Mouse (Mus musculus) hindbrain, embryonic 15.5 days (tissue): ENCODE measurements around the gene Prmt1. TPM values are rescaled to one million over a fixed set of nuclear protein-coding genes. Genes with fewer than 3 reads are reported as not detected.

Experiments used
- ATAC-seq: fragments of 200-750 bp; cut with Nextera tagmentation; 2 replicates; pipeline ENCODE4 v1.8.0; 2017; ENCODE audit warnings: low read depth, moderate number of reproducible peaks, moderate TSS enrichment; ENCODE audit not compliant: low FRiP score
- H3K27ac ChIP-seq: fragments of 300-500 bp; sonication (generic); replicated peaks from 2 replicates; pipeline ENCODE4 v1.5.1; 2015; ENCODE audit warnings: mild to moderate bottlenecking, inconsistent platforms
- H3K27me3 ChIP-seq: fragments of 300-500 bp; sonication (generic); 2 replicates; pipeline ENCODE4 v1.6.1; 2015; ENCODE audit warnings: control low read depth, inconsistent platforms
- H3K36me3 ChIP-seq: fragments of 300-500 bp; sonication (generic); 2 replicates; pipeline ENCODE4 v1.6.1; 2015; ENCODE audit warnings: control low read depth, inconsistent platforms
- H3K4me1 ChIP-seq: fragments of 300-500 bp; sonication (generic); replicated peaks from 2 replicates; pipeline ENCODE4 v1.6.1; 2015; ENCODE audit warnings: control low read depth, inconsistent platforms
- H3K4me2 ChIP-seq: fragments of 300-500 bp; sonication (generic); 2 replicates; pipeline ENCODE4 v1.6.1; 2015; ENCODE audit warnings: moderate library complexity, mild to moderate bottlenecking, inconsistent platforms
- H3K4me3 ChIP-seq: fragments of 300-500 bp; sonication (generic); 2 replicates; pipeline ENCODE4 v1.5.1; 2015; ENCODE audit warnings: mild to moderate bottlenecking, inconsistent platforms
- H3K9ac ChIP-seq: fragments of 300-500 bp; sonication (generic); 2 replicates; pipeline ENCODE4 v1.6.1; 2015; ENCODE audit warnings: inconsistent platforms
- H3K9me3 ChIP-seq: fragments of 300-500 bp; sonication (generic); 2 replicates; pipeline ENCODE4 v1.6.1; 2016; ENCODE audit warnings: control low read depth, inconsistent platforms
- WGBS: fragments of 180-500 bp; shearing (Covaris S2); methylation state at CpG from one replicate; pipeline ENCODE4 v1.1.7; 2015; 5-methylcytosine and 5-hydroxymethylcytosine counted together
- polyA plus RNA-seq: library from polyadenylated mRNA; unstranded; fragments of >200 nt; fragmentation: Nextera tagmentation; extraction: Ambion mirVana; gene quantifications from 2 replicates; pipeline ENCODE4 v1.2.1, GENCODE M21; 2015

The Prmt1 gene
- polyA plus RNA-seq, 1 experiment from 2014 or later = 590 TPM

DNA sequence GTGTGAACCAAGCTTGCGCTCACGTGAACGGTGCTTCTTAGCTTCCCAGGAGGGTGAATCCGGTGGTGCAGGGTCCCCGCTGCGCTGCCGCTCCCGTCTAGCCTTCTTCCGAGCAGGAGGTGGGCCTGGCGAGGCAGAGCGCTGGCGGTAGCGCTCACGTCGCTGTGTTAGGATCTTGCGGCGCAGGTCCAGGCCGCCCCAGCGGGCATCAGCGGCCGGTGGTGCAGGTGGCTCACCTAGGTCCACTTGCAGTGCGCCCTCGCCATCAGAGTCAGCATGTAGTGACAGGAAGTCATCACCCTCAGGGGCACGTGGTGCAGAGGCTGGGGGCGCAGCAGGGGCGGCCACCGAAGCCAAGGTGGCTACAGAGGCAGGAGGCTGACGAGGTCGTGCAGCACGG is 21.5 kb upstream of the Prmt1 start:
- H3K36me3 ChIP-seq = peaks cover 86% of the 10 kb centered on the region
- no peak overlapping the region for H3K9ac ChIP-seq
- ATAC-seq = no peak
- WGBS = 96% methylated on average over 30 of the region's 30 CpGs
- no peak overlapping the region for H3K4me2 ChIP-seq
- no peaks in the 10 kb centered on the region for H3K9me3 ChIP-seq
- H3K27me3 ChIP-seq = no peaks in the 10 kb centered on the region
- H3K4me3 ChIP-seq = no peak overlapping the region
- no peak overlapping the region for H3K27ac ChIP-seq
- no peaks in the 10 kb centered on the region for H3K4me1 ChIP-seq

DNA sequence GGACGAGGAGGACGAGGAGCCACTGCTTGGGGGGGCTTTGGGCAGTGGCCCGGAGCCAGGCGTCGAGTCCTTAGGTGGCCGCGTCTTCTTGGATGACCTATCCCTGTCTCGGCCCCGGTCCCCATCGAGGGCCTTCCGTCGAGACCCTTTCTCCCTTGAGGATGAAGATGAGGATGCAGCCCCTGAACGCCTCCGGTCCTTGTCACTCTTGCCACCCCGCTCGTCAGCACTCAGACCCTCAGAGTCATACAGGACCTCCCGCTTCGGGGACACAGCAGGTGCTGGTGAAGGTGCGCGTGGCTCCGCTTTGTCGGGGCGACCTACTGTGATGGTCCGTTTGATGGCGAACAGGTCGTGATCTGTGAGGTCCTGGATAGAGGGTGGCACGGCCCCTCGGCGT is 20.8 kb upstream of the Prmt1 start:
- ATAC-seq = no peak
- H3K9me3 ChIP-seq = no peaks in the 10 kb centered on the region
- no peaks in the 10 kb centered on the region for H3K4me1 ChIP-seq
- H3K4me3 ChIP-seq = no peak overlapping the region
- no peak overlapping the region for H3K4me2 ChIP-seq
- peaks cover 86% of the 10 kb centered on the region for H3K36me3 ChIP-seq
- no peak overlapping the region for H3K9ac ChIP-seq
- 95% methylated on average over 29 of the region's 29 CpGs for WGBS
- H3K27me3 ChIP-seq = no peaks in the 10 kb centered on the region
- H3K27ac ChIP-seq = no peak overlapping the region

DNA sequence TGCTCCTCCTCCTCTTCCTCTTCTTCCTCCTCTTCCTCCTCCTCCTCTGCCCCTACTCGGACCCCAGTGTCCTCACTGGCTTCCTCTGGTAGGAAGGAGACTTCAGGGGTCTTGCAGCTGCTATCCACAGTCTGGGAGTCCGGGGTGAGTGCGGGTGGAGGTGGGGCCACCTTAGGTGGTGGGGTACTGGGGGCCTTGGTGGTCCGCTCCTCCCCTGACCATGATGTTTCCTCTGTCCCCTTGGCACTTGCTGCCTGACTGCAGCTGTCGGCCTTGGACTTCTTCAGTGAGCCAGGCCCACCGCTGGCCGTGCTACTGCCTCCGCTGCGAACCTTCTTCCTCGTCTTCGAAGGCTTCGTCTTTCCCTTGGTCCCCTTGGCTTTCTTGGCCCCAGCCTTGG is 20.1 kb upstream of the Prmt1 start:
- 95% methylated on average over 11 of the region's 12 CpGs for WGBS
- H3K27me3 ChIP-seq = no peaks in the 10 kb centered on the region
- no peak overlapping the region for H3K9ac ChIP-seq
- H3K27ac ChIP-seq = no peak overlapping the region
- no peak for ATAC-seq
- no peak overlapping the region for H3K4me3 ChIP-seq
- no peaks in the 10 kb centered on the region for H3K9me3 ChIP-seq
- H3K4me2 ChIP-seq = no peak overlapping the region
- H3K4me1 ChIP-seq = no peaks in the 10 kb centered on the region
- H3K36me3 ChIP-seq = peaks cover 86% of the 10 kb centered on the region

DNA sequence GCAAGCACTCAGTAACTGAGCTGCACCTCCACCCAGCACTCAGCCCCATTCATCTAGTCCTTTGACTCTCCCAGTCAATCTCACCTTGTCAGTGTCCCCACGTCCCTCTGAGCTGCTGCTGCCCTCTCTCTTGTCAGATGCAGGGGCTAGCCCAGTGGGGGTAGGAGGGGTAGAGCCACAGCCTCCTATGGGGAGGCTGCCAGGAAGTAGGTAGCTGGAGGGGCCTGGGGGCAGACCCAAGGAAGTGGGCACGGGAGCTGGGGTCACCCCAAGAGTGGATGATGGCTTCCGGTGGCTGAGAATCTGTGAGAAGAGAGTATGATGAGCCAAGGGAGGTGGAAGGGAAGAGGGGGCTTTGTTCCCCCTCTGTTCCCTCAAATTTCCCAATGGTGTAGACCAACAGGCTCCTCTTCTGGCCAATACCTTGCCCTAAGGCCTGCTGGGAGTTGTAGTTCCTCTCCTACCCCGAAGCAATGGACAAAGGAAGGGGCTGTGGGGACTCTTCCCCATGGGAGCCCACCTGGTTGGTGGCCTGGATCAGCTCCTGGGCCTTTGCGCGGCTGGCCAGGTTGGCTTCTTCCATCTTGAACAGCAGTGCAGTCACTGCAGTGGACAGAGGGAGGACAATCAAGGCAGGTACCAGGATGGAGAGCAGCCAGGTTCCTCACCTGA is 19.1 kb upstream of the Prmt1 start:
- no peak for ATAC-seq
- no peaks in the 10 kb centered on the region for H3K27me3 ChIP-seq
- H3K36me3 ChIP-seq = peaks cover 92% of the 10 kb centered on the region
- H3K4me2 ChIP-seq = no peak overlapping the region
- H3K9ac ChIP-seq = no peak overlapping the region
- WGBS = 95% methylated on average over 6 of the region's 6 CpGs
- no peaks in the 10 kb centered on the region; the same call in 1 of the 2 replicates for H3K4me1 ChIP-seq
- no peak overlapping the region for H3K27ac ChIP-seq
- H3K4me3 ChIP-seq = no peak overlapping the region
- no peaks in the 10 kb centered on the region for H3K9me3 ChIP-seq

DNA sequence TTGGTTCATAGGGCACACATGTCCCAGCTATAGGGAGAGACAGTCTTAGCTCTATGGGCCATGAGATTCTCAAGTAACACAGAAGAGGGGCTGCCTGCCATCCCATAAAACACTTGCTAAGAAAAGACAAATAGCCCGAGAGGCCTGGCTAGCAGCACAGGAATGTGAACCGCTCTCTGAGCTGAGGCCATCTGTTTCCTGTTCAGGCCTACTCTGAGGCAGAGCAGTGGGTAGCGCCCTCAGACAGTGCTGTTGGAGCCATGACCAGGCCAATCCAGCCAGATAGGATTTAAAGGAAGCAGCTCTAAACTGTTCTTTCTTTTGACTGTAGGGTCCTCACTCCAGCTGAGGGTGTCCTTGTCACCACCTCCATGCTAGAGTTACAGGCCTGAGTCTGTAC is 18.2 kb upstream of the Prmt1 start:
- Histone ChIP-seq H3K9me3 (no peaks in the 10 kb centered on the region), H3K4me2 (no peak overlapping the region), H3K36me3 (peaks cover 86% of the 10 kb centered on the region), H3K27ac (no peak overlapping the region), H3K4me3 (no peak overlapping the region), H3K27me3 (no peaks in the 10 kb centered on the region), H3K4me1 (no peaks in the 10 kb centered on the region; the same call in 1 of the 2 replicates), H3K9ac (no peak overlapping the region)
- ATAC-seq = no peak
- 89% methylated on average over 3 of the region's 3 CpGs for WGBS

DNA sequence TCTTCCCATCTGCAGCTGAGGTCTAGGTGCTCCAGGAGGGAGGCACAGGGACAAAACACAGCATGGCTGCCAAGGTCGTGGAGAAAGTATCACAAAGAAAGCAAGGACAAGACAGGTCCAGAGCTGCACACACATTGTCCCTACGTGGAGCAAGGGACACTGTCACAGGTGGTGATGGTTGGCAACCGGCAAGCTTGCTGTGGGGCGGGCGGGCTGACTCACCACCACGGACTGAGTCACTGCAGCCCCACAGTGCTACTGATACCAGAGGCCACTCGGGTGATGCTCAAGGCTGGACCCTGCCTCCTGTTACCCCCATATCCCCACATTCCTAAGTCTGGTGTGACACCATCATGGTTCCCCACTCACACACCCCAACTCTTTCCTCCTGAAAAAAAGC is 16.1 kb upstream of the Prmt1 start:
- peaks cover 16% of the 10 kb centered on the region for H3K4me1 ChIP-seq
- WGBS = 93% methylated on average over 7 of the region's 7 CpGs
- H3K27me3 ChIP-seq = no peaks in the 10 kb centered on the region
- no peak for ATAC-seq
- no peaks in the 10 kb centered on the region for H3K9me3 ChIP-seq
- no peak overlapping the region for H3K27ac ChIP-seq
- no peak overlapping the region for H3K4me2 ChIP-seq
- H3K4me3 ChIP-seq = no peak overlapping the region
- H3K9ac ChIP-seq = no peak overlapping the region
- H3K36me3 ChIP-seq = peaks cover 68% of the 10 kb centered on the region

DNA sequence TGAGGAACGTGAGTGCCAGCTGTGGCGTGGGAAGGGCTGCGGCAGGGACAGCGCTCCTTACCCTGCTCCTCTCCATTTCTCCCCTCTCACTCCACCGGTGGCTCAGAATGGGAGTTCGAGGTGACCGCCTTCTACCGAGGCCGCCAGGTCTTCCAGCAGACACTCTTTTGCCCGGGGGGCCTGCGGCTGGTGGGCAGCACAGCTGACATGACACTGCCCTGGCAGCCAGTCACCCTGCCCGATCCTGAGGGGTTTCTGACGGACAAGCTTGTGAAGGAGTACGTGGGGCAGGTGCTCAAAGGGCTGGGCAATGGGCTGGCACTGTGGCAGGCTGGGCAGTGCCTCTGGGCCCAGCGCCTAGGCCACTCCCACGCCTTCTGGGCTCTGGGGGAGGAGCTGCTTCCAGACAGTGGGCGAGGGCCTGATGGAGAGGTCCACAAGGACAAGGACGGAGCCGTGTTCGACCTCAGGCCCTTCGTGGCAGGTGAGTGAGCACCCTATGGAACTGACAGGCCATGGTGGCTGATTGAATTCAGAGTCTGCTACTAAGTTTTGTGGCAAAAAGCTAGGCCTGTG is 14.3 kb upstream of the Prmt1 start:
- Histone ChIP-seq H3K27me3 (no peaks in the 10 kb centered on the region), H3K9ac (no peak overlapping the region), H3K9me3 (no peaks in the 10 kb centered on the region), H3K27ac (no peak overlapping the region), H3K4me2 (no peak overlapping the region), H3K4me3 (no peak overlapping the region), H3K36me3 (peaks cover 50% of the 10 kb centered on the region), H3K4me1 (peaks cover 24% of the 10 kb centered on the region)
- no peak for ATAC-seq
- 84% methylated on average over 21 of the region's 21 CpGs for WGBS

DNA sequence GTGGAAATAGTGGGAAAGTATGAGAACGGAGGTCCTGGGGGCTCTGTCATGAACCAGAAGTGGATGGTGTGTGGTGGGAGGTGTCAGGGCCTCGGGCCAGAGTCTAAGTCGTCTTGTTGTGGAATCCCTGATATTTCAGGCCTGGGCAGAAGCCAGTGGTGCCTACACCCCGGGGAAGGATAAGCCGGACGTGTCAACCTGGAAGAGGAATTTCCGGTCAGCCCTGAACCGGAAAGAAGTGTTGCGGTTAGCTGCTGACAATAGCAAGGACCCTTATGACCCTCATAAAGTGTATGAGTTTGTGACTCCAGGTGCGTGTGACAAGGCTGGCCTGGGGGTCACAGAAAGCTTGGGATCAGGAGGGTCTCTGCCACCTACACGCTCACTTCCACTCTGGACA is 13.4 kb upstream of the Prmt1 start:
- H3K4me2 ChIP-seq = no peak overlapping the region

DNA sequence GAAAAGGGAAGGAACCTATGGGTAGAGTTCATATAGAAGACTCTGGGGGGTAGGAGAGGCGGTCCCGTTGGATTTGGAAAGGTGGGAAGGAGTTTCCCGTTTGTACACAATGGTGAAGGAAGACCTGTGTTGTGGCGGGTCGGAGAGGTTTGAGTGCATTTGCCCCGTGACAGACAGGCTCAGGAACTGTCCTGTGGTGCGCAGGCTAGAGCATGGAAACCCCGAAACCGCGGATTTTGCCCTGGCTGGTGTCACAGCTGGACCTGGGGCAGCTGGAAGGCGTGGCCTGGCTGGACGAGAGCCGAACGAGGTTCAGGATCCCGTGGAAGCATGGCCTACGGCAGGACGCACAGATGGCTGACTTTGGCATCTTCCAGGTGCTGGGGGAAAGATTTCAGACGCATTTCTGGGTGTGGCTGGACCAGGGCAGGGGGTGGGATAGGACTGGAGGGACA is 12.2 kb upstream of the Prmt1 start, which contains the start of gene Bcl2l12:
Bcl2l12 (minus strand) TSS at position 212 of the 455 bp plus-strand sequence.
- 3% methylated on average over 18 of the region's 18 CpGs for WGBS
- peaks cover 33% of the 10 kb centered on the region for H3K36me3 ChIP-seq
- ATAC-seq = no peak
- peak within 1 kb of the TSS; percentile 51 for H3K27ac ChIP-seq
- H3K27me3 ChIP-seq = no peaks in the 10 kb centered on the region
- no peaks in the 10 kb centered on the region for H3K9me3 ChIP-seq
- H3K9ac ChIP-seq = peak within 1 kb of the TSS; percentile 53
- H3K4me1 ChIP-seq = peaks cover 24% of the 10 kb centered on the region
- H3K4me2 ChIP-seq = peak within 1 kb of the TSS; percentile 65
- H3K4me3 ChIP-seq = peak within 1 kb of the TSS; percentile 45

More for the DNA sequence above, 13.4 kb upstream of the Prmt1 start:
- 87% methylated on average over 11 of the region's 11 CpGs for WGBS
- Histone ChIP-seq H3K4me3 (no peak overlapping the region), H3K9ac (no peak overlapping the region), H3K4me1 (peaks cover 24% of the 10 kb centered on the region), H3K27me3 (no peaks in the 10 kb centered on the region), H3K27ac (no peak overlapping the region), H3K36me3 (peaks cover 43% of the 10 kb centered on the region), H3K9me3 (no peaks in the 10 kb centered on the region)
- ATAC-seq = no peak

DNA sequence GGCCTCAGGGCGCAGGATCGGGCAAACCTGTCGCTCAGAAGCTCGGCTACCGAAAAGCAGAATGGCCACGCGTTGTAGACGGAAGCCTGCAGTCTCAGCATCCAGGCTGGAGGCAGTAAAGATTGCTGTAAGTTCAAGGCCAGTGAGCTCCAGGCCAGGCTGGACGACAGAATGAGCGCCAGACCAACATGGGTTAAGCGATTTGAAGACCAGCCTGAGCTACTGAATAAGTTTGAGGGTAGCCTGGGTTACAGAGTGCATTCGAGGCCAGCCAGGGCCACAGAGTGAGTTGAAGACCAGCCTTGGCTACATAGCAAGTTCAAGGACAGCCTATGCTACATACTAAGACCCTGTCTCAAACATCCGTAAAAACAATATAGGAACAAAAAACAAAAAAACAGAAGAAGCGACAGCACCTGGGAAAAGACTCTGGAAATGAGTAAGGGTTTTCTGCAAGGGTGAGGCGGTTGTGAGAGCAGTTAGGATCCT is 11.6 kb upstream of the Prmt1 start:
- Histone ChIP-seq H3K4me2 (peak overlapping the region; percentile 65), H3K27me3 (no peaks in the 10 kb centered on the region), H3K4me1 (peaks cover 24% of the 10 kb centered on the region), H3K27ac (peak overlapping the region; percentile 51), H3K36me3 (peaks cover 28% of the 10 kb centered on the region), H3K9me3 (no peaks in the 10 kb centered on the region), H3K9ac (peak overlapping the region; percentile 53), H3K4me3 (peak overlapping the region; percentile 45)
- WGBS = 3% methylated on average over 15 of the region's 15 CpGs
- ATAC-seq = no peak

DNA sequence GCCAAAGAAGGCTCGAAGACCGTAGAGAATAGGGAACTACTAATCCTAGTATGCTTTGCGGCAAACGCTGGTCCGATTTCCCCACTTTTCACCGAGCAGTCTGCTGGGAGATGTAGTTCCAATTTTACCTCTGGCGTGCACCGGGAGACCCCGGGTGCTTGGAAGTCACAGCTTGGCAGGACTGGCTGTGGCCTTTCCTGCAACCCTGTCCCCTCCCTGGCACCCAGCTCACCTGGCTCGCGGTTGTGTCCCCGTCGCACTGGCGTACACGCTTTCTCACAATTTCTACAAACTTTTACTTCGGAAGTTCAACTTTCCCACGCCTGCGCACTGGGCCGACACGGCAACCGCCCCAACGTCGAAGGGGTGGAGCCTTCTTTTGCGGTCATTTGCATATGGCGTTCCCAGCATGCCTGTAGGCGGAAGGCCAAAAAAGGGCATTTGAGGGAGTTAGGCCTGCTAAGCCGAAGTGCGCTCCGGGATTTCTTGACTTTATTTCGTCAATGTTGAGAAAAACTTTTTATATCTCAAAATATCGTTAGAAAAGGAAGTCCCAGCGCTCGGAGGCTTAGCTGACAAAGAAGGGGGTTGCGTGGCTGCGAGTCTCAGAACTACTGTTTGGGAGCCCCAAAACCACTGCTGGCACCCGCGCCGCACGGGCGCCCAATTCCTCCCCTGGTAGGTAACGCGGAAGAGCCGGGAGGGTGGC is 11.0 kb upstream of the Prmt1 start, which contains the start of gene Irf3:
Irf3 (plus strand) TSS at position 418 of the 709 bp plus-strand sequence.
- H3K36me3 ChIP-seq = peaks cover 23% of the 10 kb centered on the region
- peak within 1 kb of the TSS; percentile 53 for H3K9ac ChIP-seq
- H3K9me3 ChIP-seq = no peaks in the 10 kb centered on the region
- peaks cover 24% of the 10 kb centered on the region for H3K4me1 ChIP-seq
- under 1% methylated on average over 43 of the region's 43 CpGs for WGBS
- no peaks in the 10 kb centered on the region for H3K27me3 ChIP-seq
- H3K4me3 ChIP-seq = peak within 1 kb of the TSS; percentile 45
- peak within 1 kb of the TSS; percentile 51 for H3K27ac ChIP-seq
- ATAC-seq = peak; percentile 91
- peak within 1 kb of the TSS; percentile 65 for H3K4me2 ChIP-seq

DNA sequence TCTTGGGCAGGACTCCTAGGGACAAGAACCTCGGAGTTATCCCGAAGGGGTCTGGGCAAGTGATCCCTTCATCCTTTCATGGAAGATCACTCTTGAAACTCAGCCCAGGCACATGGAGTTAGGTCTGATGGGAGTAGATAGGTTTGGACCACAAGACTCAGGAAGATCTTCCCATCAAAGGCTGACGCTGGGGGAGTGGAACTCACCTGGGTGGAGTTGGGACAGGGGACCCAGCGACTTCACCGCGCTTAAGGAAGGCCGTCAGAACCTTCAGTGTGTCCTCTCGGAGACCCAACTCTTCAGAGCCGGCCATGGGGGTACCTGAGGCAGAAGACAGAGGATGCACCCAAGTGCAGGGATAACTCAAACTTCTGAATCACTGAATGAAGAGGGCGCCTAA is 10.3 kb upstream of the Prmt1 start:
- Histone ChIP-seq H3K4me2 (peak overlapping the region; percentile 65), H3K36me3 (peaks cover 15% of the 10 kb centered on the region), H3K4me3 (peak overlapping the region; percentile 45), H3K27ac (peak overlapping the region; percentile 41), H3K9me3 (no peaks in the 10 kb centered on the region), H3K4me1 (peaks cover 24% of the 10 kb centered on the region), H3K9ac (peak overlapping the region; percentile 33; the same call in 1 of the 2 replicates), H3K27me3 (no peaks in the 10 kb centered on the region)
- 17% methylated on average over 10 of the region's 10 CpGs for WGBS
- ATAC-seq = no peak
